Mouse (Mus musculus) urinary bladder, adult 18-20 months (tissue): ENCODE data around the gene Zfp467.

Source experiments
- DNase-seq, 2 experiments: peaks; one replicate each; pipeline ENCODE4 v3.0.0; 2022; ENCODE audit warnings: low spot score in 2 of 2, mixed read lengths in 2 of 2

Gene Zfp467

GRCm38 (mm10) chr6:48440306-48441014 is 5.2 kb downstream of the Zfp467 start:
- no peak for DNase-seq

GRCm38 (mm10) chr6:48439654-48440053 is 6.0 kb downstream of the Zfp467 start:
- no peak for DNase-seq

GRCm38 (mm10) chr6:48438475-48439125 is 7.0 kb downstream of the Zfp467 start:
- DNase-seq: no peak

GRCm38 (mm10) chr6:48437679-48438376 is 7.8 kb downstream of the Zfp467 start:
- no peak for DNase-seq

- no peak for DNase-seq
Observed at GRCm38 (mm10) chr6:48435706-48436349, 9.8 kb downstream of the Zfp467 start.

GRCm38 (mm10) chr6:48435111-48435510 is 10.5 kb downstream of the Zfp467 start:
- no peak for DNase-seq

GRCm38 (mm10) chr6:48434651-48435050 is 11.0 kb downstream of the Zfp467 start:
- DNase-seq: no peak

GRCm38 (mm10) chr6:48432893-48433816 is 12.5 kb downstream of the Zfp467 start:
- DNase-seq: peak in 1 of 2 experiments; percentile 35

GRCm38 (mm10) chr6:48430748-48431147 is 14.9 kb downstream of the Zfp467 start:
- no peak for DNase-seq

- no peak for DNase-seq
Observed at GRCm38 (mm10) chr6:48428769-48429557, 16.7 kb downstream of the Zfp467 start.

- DNase-seq: no peak
Observed at GRCm38 (mm10) chr6:48426956-48427355, 18.7 kb downstream of the Zfp467 start.

- no peak for DNase-seq
Observed at GRCm38 (mm10) chr6:48424074-48424473, 21.6 kb downstream of the Zfp467 start.

- DNase-seq: no peak
Observed at GRCm38 (mm10) chr6:48423336-48423735, 22.3 kb downstream of the Zfp467 start.

- DNase-seq: no peak
Observed at GRCm38 (mm10) chr6:48420647-48421046, 25.0 kb downstream of the Zfp467 start.

GRCm38 (mm10) chr6:48416486-48416885 is 29.1 kb downstream of the Zfp467 start:
- no peak for DNase-seq

- no peak for DNase-seq
Observed at GRCm38 (mm10) chr6:48415636-48416035, 30.0 kb downstream of the Zfp467 start.

GRCm38 (mm10) chr6:48414886-48415285 is 30.7 kb downstream of the Zfp467 start:
- no peak for DNase-seq

- DNase-seq: no peak
Observed at GRCm38 (mm10) chr6:48413081-48413480, 32.5 kb downstream of the Zfp467 start.

GRCm38 (mm10) chr6:48412662-48413061 is 33.0 kb downstream of the Zfp467 start:
- no peak for DNase-seq

GRCm38 (mm10) chr6:48412147-48412546 is 33.5 kb downstream of the Zfp467 start:
- DNase-seq: no peak
